Mouse (Mus musculus): ENCODE measurements around the gene She.

GRCm38 (mm10) chr3:89874076-89874475 is 42.9 kb downstream of the She start:
- TF ChIP-seq CTCF (IDR thresholded peaks at IDR 0.05; ENCODE audit: low read depth) = no peak
- TF ChIP-seq EP300 (IDR thresholded peaks at IDR 0.05; ENCODE audit: low read depth) = no peak

Data from heart, postnatal 0 days (tissue).